Mouse (Mus musculus) T-helper 2 cell (primary cell): ENCODE data around the gene Lpar2.

Experiments used
- in situ Hi-C: fragments of 300-600 bp; cut with MboI, MseI; formaldehyde crosslinking; loops from one replicate; pipeline ENCODE4 v1.15.1; 2025; ENCODE audit warnings: high pct_unique_total_duplicates

The Lpar2 gene

DNA sequence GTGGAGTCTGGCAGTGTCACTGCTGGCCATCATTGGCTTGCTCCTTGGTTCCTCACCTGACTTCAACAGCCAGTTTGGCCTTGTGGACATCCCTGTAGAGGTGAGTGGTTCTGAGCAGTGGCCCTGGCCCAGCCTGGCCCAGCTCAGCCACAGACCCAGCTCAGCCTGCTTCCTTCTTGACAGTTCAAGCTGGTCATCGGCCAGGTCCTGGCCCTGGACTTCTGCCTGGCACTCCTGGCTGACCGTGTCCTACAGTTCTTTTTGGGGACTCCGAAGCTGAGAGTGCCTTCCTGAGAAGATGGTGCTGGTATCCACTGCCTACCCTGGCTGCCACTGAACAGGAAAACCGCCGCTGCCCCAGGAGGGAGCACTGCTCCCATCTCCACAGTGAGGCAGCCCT, 15.0 kb upstream of the Lpar2 start:
- in situ Hi-C loops = no loop called here

DNA sequence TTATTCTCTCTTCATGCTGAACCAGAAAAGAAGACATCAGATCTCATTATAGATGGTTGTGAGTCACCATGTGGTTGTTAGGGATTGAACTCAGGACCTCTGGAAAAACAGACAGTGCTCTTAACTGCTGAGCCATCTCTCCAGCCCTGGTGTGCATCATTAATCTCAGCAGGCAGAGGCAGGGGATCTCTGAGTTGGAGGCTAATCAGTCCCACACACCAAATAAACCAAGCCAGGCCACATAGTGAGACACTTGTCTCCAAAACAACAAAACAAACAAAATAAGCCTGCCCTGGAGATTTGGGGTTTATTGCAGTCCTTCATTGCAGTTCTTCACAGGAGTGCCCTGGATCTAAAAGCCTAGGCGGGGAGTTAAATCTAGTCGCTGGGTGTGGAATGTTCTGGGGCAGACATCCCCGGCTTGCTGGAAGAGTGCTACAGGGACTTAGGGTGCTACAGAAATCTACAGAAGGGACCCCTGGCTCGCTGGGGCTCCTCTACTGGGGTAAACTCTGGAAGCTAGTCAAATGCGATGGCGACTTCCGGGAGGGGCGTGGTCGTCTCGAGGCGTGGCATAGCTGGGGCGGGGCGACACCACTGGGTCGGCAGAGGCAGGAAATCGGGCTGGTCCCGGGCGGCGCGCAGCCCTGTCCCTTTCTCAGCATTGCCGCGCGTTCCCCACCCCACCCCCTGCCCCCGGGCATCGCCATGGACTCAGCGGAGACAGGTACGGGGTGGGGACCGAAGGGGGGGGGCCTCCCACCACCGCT, 13.9 kb upstream of the Lpar2 start, which contains the start of gene Gmip:
Gmip (plus strand) TSS at position 586 of the 770 bp plus-strand sequence.
- in situ Hi-C loops = no loop called here

DNA sequence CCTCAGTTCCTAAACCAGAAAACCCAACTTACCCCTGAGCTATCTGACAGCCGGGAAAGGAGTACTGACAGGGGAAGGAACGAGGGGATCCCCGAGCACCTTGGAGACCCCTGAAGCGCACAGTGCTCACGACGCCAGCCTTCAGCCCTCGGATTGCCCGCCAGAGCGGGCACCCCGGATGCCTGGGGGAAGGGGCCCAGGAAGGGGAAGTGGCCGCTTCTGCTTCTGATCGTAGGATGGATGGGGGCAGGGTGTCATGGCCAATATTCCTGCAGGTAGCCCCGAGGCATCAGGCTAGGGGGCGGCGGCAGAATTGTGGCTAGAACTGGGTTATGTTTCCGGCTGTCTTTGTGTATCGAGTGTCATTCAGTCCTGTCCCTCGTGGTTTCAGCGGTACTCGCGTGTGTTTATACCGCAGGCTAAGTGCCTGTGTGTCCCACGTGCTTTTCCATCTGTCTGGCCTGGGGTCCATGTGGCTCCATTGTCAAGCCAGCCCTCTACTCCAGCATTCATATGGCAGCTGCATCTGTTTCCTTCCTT, 13.3 kb upstream of the Lpar2 start:
- in situ Hi-C loops = no loop called here

DNA sequence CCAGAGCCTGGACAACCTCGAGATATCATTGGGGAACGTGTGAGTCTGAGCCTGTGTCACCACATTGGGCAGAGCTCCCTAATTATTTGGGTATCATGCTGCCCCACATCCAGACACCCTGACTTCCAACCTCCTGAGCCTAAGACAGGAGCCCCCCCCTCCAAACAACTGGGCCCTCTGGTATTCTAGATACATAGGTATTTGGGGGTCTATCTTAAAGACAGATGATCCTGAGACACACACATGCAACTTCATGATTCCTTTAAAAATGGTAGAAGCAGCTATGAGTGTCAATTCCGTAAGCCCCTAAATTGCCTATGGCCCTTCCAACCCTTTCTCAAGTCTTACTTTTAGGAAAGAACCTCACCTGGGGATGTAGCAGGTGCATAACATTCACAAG, 12.4 kb upstream of the Lpar2 start:
- in situ Hi-C loops = no loop called here

DNA sequence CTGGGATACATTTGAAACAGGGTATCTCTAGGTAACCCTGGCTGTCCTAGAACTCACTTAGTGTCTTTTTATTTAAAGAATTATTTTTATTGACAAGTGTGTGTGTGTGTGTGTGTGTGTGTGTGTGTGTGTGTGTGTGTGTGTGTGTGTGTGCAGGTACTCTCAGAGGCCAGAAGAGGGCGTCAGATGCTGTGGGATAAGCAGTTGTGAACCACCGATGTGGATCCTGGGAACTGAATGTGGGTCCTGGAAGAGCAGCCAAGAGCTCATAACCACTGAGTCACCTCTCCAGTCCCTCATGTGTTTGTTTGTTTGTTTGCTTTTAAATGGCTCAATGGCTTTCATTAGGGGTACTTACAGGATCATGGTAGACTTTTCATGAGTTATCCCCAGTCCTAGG, 7.3 kb upstream of the Lpar2 start:
- in situ Hi-C loops = no loop called here

DNA sequence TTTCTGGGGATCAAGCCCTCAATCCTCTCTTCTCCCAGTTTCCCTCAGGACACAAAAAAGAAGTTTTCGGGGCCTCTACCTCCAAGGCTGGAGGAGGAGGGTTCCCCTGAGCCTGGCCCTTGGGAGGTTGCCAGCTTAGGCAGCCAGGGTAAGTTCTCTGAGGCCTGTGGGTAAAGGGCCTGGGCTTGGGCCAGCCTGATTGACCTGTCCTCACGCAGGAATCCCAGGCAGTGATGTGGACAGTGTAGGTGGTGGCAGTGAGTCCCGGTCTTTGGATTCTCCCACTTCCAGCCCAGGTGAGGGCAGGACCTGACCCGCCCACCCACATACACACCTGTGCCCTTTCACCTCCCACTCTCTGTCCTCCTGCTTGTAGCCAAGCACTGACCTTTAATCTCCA, 6.8 kb upstream of the Lpar2 start:
- in situ Hi-C loops = no loop called here

DNA sequence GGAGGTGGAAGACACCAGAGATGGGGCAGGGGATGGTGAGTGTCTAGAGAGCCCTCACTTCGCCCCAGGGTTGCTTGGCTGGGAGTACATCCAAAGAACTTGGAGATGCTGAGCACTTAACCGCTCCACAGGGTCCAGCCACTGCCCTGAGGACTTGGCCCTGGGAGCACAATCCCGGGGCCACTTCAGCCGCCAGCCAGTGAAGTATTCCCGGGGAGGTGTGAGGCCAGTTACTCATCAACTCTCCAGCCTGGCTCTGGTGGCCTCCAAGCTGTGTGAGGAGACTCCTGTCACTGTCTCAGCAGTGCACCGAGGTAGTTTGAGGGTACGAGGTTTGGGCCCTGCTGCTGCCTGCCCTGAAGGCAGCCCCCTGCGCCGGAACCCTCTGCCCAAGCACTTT, 1.8 kb upstream of the Lpar2 start:
- in situ Hi-C loops = no loop called here

DNA sequence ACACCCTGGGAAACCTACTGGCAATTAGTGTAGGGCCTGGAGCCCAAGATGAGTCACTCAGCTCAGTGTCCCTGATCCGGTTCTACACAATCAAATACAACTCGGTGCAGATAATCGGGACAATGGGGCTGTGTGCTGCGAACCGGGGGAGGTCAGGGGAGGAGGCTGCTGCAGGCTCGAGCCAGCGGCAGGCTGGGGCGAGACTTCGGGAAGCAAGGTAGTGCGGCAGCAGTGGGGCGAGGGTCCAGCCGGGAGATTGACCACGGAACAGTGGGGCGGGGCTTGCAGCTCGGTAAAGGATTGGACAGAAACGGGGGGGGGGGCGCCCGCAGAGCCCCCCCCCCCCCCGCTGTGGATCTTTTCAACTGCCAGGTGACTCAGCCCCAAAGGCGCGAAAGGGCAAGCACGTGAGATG, 251 bp upstream of the Lpar2 start:
- in situ Hi-C loops = no loop called here

DNA sequence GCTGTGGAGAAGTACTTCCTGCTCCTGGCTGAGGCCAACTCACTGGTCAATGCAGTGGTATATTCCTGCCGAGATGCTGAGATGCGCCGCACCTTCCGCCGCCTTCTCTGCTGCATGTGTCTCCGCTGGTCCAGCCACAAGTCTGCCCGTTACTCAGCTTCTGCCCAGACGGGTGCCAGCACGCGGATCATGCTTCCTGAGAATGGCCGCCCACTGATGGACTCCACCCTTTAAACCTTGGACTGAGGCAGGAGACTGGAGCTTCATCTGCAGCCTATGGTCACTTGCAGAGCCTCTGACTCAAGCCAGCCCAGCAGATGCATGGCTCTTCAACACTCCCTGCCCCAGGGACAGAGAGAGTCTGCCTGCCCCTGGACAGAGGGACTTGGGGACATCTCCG, 4.1 kb downstream of the Lpar2 start:
- in situ Hi-C loops = no loop called here

DNA sequence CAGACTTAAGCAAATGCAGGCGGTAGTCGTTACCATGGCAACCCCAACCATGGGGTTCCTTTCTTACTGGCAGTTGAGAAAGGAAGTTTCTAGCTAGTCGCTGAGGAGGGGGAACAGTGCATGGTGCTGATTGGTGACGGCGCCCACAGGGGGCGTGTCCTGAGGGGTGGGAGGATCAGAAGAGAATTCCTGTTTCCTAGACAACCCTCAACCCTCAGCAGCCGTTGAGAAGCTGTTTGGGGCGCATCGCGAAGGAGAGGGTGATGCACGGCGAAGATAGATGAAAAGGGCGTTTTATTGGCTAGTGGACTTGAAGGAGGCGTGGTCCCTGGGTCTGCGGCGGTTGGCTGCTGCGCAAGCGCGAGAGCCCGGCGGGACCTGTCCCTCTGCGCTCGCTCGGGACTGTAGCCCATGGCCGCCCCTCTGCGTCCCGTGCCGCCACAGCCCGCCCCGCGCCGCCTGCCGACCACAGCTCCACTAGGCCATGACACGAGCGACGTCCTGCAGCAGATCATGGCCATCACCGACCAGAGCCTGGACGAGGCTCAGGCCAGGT, 10.1 kb downstream of the Lpar2 start, which contains the start of gene Pbx4:
Pbx4 (plus strand) TSS at position 194 of the 556 bp plus-strand sequence.
- in situ Hi-C loops = loop anchor here (10.0 kb wide), 1 partner anchor 208 kb away; the partner anchor contains the start of gene Zfp868

DNA sequence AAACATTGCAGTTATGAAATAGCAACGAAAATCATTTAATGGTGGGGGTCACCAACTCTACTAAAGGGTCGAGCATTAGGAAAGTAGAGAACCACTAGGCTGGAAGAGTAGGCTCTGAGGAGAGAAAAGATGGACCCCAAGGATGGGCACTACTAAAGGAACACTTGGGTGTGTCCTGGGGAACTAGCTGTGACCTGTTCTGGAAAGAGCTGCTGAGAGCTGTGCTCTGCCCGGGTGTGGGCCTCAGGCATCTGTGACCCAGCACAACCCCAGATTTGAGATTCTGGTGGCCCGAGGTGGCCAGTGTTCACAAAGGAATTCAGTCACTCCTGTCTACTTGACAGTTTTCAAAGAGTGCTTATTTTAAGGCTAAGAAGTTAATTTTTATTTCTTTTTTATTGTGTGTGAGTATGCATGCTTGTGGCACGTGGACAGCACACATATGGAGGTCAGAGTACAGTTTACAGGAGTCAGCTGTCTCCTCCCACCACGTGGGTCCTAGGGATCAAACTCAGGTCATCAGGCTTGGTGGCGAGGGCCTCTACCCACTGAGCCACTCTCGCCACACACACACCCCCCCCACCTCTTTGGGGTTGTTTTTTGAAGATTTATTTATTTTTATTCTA, 14.9 kb downstream of the Lpar2 start:
- in situ Hi-C loops = loop anchor here (10.0 kb wide), 1 partner anchor 212 kb away; the partner anchor contains the start of gene Zfp868

DNA sequence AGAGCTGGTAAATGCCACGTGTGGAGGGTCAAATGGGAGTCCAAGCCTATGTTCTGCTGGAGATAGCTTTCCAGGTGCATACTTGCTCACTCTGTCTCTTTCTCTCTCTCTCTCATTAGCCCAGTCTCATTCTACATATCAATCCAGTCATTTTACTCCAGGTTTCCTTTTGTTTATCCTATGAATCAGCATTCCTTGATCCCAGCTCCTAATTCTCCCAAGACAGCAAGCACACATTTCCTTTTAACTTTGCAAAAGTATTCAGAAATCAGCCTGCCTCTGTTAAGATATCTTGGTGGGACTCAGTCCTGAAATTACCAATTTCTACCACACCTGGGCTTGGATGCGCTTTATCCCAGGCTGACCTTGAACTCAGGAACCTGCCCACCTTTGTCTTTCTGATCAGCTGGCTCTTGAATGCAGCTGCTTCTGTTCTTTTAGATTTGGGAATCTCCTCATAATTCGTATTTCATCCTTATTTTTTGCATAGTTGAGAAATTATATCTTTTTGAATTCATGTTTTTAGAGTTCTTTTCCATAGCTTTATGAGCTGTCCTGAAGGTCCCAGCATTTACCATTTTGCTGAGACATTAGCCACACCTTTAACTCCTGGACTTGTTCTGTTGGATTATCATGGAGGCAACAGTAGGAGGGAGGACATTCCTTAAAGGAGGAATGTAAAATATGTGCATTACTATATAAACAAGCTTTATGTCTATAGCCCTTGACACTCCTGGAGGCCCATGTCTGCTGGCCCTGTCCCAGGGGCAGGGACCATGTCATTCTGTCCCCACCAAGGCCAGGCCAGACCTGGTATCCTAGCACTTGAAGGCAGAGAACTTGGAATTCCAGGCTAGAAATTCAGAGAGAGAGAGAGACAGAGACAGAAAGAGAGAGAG, 25.2 kb downstream of the Lpar2 start:
- in situ Hi-C loops = no loop called here

DNA sequence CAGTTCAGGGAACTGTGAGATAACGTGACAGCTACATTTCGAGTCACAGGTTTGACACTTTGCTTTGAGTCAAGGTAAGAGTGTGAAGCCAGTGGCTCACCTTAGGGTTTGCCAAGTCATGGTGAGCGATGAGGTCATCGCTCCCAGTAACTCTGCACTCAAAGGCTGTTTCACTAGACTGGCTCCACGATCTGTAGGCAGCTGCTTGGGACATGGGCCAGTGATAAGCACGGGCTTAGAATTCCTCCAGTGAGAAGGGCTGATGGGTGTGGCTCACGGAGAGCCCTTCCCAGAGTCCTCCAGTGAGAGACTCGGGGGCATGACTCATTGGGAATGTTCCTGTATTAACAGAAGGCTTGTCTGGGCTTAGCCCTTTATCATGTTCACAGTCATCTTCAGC, 26.7 kb downstream of the Lpar2 start:
- in situ Hi-C loops = no loop called here

DNA sequence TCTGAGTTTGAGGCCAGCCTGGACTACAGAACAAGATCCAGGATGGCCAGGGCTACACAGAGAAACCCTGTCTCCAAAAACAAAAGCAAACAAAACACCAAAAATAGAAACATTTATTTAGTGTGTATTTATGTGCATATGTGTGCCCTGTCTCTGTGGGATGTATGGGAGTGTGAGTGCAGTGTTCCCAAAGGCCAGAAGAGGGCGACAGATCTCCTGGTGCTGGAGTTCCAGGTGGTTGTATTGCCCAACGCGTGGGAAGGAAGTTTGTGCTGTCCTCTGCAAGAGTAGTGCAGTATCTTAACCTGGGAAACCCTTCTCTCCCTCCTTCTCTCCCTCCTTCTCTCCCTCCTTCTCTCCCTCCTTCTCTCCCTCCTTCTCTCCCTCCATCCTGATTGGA, 27.7 kb downstream of the Lpar2 start:
- in situ Hi-C loops = no loop called here

DNA sequence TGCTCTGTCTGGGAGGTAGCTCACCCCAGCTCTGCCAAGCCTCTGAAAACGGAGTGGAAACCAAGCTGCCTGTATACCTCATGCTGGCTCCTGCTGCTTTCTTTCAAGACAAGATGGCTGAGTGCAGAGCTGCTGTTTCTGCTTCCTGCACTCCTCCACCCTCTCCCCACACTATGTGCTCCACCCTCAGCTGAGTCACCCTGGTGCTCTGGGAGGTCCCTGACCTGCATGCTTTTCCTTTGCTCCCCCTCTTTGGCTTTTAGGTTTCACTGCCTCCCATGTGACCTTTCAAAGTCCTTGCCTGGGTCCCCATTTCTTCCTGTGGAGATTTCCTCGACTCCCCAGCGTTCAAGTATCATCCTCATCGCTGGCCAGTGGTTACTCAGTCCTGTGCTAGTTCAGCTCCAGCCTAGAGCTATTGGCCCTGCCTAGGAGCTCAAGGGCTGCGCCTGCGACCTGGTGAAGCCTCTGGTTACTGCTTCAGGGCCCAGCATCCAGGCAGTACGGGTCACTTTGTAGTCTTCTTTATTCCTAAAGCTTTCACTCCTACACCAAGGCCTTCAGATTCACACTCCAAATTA, 28.8 kb downstream of the Lpar2 start:
- in situ Hi-C loops = no loop called here

DNA sequence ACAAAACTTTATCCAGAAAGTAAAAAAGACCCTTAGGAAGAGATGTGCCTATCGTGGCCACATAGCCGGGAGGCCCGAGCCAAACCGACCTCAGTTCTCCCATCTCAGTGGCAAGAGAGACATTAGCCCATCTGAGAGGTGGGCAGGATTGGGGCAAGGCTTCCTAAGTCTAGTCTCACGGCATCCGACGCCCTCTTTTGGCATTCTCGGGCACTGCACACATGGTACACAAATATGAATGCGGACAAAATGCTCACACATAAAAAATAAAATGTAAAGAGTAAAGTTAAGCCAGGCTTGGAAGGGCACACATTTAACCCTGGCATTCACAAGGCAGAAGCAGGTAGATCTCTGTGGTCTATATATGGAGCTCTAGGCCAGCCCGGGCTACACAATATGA, 31.6 kb downstream of the Lpar2 start:
- in situ Hi-C loops = no loop called here

DNA sequence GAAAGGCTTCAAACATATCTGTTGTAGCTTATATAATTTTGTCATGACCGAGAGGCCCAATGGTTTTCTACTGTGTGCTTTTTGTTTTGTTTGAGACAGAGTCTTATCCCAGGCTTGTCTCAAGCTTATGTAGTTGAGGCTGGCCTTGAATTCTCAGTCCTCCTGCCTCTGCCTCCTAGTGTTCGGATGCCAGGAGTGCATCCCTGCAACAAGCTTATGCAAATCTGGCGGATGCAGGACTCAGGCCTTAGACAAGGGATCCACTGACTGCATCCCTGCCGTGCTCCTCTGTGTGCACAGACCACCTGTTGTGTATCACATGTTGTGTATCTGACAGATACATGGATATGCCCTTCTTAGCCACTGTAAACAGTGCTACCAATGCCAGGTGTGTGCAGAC, 38.6 kb downstream of the Lpar2 start:
- in situ Hi-C loops = no loop called here

DNA sequence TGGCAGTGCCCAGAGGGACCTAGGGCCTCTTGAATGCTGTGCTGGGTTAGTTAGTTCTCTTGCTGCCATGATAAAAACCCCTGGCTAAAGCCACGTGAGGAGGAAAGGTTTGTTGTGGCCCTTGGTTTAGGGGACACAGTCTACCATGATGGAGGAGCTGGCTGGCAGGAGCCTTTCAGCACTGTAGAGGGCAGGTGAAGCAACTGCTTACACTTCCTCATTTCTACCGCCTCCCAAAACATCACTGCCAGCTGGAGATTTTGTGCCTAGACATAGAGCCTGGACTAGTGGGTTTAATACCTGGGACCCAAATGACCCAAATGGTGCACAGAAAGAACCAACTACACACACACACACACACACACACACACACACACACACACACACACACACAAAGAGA, 39.0 kb downstream of the Lpar2 start:
- in situ Hi-C loops = no loop called here

DNA sequence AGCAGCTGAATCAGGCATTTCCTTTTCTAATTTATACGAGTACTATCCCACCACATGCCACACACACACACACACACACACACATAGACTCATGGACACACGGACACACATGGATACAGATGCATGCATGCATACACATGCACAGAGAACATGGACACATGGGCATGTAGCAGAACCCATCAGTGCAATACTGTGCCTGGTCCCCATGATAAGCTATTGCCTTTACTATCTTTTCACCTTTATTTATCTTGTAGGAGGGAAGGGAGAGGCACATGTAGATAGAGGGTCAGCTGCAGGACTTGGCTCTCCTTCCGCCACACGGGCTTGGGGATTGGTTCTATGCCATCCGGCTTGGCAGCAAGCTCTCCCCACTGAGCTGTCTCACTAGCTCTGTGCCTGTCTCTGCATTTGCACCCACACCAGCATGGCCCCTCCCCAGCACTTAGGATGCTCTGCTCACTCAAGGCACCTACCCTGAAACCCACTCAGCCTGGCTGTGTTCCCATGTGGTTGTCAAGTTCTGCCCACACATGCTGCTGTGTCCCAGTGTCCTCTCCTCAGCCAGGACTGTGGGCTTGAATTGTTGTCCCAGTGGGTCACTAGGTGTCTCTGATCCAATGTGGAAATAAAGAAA, 41.3 kb downstream of the Lpar2 start:
- in situ Hi-C loops = no loop called here

DNA sequence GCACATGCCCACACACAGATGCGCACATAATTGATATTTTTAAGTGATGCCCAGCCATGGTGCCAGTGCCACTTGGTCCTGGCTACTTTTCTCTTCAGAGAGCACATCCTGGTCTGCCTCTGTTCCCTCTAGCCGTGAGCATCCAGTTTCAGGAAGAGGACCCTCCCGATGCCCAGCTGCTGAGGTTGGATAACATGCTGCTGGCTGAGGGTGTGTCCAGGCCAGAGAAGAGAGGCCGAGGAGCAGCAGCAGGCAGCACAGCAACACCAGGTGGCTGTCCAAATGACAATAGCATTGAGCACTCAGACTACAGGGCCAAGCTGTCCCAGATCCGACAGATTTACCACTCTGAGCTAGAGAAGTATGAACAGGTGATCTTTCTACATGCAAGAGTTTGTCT, 42.0 kb downstream of the Lpar2 start:
- in situ Hi-C loops = no loop called here
